Mouse (Mus musculus) hindbrain, embryonic 11.5 days (tissue): ENCODE measurements at regions not wholly inside any gene's neighbourhood (a gene's known extent, or its start where the extent isn't known, plus 50 kb on each side); places are given as distances from the start of the nearest gene placed in this dataset.
"Not testable (repeated sequence)": the region's sequence is repeated elsewhere in the genome, so short reads cannot be mapped to it uniquely, and the experiment has no call there.

Experiments
- ATAC-seq: fragments of 200-750 bp; cut with Nextera tagmentation; 2 replicates; pipeline ENCODE4 v1.8.0; 2017; ENCODE audit warnings: mild to moderate bottlenecking, moderate TSS enrichment, moderate library complexity; ENCODE audit not compliant: low FRiP score
- DNase-seq: peaks from one replicate; pipeline ENCODE4 v3.0.0-alpha.2; 2015; ENCODE audit warnings: low spot score
- H3K27ac ChIP-seq: fragments of 300-500 bp; sonication (generic); 2 replicates; pipeline ENCODE4 v1.5.1; 2014; ENCODE audit warnings: mild to moderate bottlenecking, low read depth, low read length
- H3K27me3 ChIP-seq: fragments of 300-500 bp; sonication (generic); 2 replicates; pipeline ENCODE4 v1.6.1; 2014; ENCODE audit warnings: mild to moderate bottlenecking, low read length, moderate library complexity, mixed read lengths; ENCODE audit not compliant: control insufficient read depth, insufficient read depth
- H3K36me3 ChIP-seq: fragments of 300-500 bp; sonication (generic); 2 replicates; pipeline ENCODE4 v1.6.1; 2014; ENCODE audit warnings: mild to moderate bottlenecking, low read length, moderate library complexity, mixed read lengths; ENCODE audit not compliant: control insufficient read depth, insufficient read depth
- H3K4me1 ChIP-seq: fragments of 300-500 bp; sonication (generic); replicated peaks from 2 replicates; pipeline ENCODE4 v1.6.1; 2014; ENCODE audit warnings: low read length, mixed read lengths; ENCODE audit not compliant: control insufficient read depth, insufficient read depth
- H3K4me2 ChIP-seq: fragments of 300-500 bp; sonication (generic); replicated peaks from 2 replicates; pipeline ENCODE4 v1.6.1; 2014; ENCODE audit warnings: mild to moderate bottlenecking, low read depth, low read length
- H3K4me3 ChIP-seq: fragments of 300-500 bp; sonication (generic); 2 replicates; pipeline ENCODE4 v1.5.1; 2014; ENCODE audit warnings: low read depth, low read length
- H3K9ac ChIP-seq: fragments of 300-500 bp; sonication (generic); 2 replicates; pipeline ENCODE4 v1.6.1; 2014; ENCODE audit warnings: low read depth, low read length
- H3K9me3 ChIP-seq: fragments of 300-500 bp; sonication (generic); 2 replicates; pipeline ENCODE4 v1.6.1; 2016; ENCODE audit warnings: low read length; ENCODE audit not compliant: control insufficient read depth
- WGBS: fragments of 180-500 bp; shearing (Covaris S2); extraction: QIAGEN DNeasy Blood & Tissue Kit; methylation state at CpG from one replicate; pipeline ENCODE4 v1.1.7; 2014; 5-methylcytosine and 5-hydroxymethylcytosine counted together

DNA sequence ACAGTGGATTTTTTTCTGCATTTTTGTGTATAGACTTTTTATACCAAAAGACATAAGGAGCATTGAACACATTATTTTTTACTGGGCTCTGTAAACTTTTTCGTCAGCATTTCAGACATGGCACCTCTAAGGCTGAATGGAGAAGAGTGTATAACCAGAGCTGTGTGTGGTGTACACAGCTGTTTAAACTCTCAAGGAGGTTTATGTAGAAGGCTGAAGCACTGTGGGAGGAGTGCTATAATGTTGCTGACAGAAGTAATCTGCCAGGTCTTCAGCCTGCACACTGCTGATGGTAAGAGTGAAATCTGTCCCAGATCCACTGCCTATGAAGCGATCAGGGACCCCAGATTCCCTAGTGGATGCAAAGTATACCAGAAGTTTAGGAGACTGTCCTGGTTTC, 575.4 kb downstream of the Rpia start:
- not testable (repeated sequence) for H3K36me3 ChIP-seq, H3K4me2 ChIP-seq, H3K27ac ChIP-seq, ATAC-seq, H3K9ac ChIP-seq, H3K4me1 ChIP-seq, H3K27me3 ChIP-seq, H3K4me3 ChIP-seq, H3K9me3 ChIP-seq, DNase-seq
- 71% methylated on average over 2 of the region's 2 CpGs for WGBS

DNA sequence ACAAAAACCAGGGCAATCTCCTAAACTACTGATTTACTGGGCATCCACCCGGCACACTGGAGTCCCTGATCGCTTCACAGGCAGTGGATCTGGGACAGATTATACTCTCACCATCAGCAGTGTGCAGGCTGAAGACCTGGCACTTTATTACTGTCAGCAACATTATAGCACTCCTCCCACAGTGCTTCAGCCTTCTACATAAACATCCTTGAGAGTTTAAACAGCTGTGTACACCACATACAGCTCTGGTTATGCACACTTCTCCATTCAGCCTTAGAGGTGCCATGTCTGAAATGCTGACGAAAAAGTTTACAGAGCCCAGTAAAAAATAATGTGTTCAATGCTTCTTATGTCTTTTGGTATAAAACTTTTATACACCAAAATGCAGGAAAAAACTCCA, 576.3 kb downstream of the Rpia start:
- H3K4me3 ChIP-seq, H3K9me3 ChIP-seq, H3K27me3 ChIP-seq, H3K4me2 ChIP-seq, DNase-seq, ATAC-seq, H3K36me3 ChIP-seq, H3K4me1 ChIP-seq, H3K27ac ChIP-seq, H3K9ac ChIP-seq: not testable (repeated sequence)
- WGBS, result 57% methylated on average over 3 of the region's 3 CpGs
